Mouse (Mus musculus): ENCODE results near the gene Ern1.

Ern1 gene

GRCm38 (mm10) chr11:106386409-106386808 is 101.2 kb downstream of the Ern1 start:
- no peak for DNase-seq

GRCm38 (mm10) chr11:106383051-106383790 is 104.4 kb downstream of the Ern1 start:
- DNase-seq: no peak

- DNase-seq: no peak
Measured at GRCm38 (mm10) chr11:106382424-106382823, 105.2 kb downstream of the Ern1 start.

GRCm38 (mm10) chr11:106381883-106382282 is 105.8 kb downstream of the Ern1 start:
- no peak for DNase-seq

- no peak for DNase-seq
Measured at GRCm38 (mm10) chr11:106381011-106381410, 106.6 kb downstream of the Ern1 start.

GRCm38 (mm10) chr11:106374979-106375378 is 112.7 kb downstream of the Ern1 start:
- no peak for DNase-seq

GRCm38 (mm10) chr11:106374559-106374958 is 113.1 kb downstream of the Ern1 start:
- no peak for DNase-seq

- no peak for DNase-seq
Measured at GRCm38 (mm10) chr11:106373998-106374397, 113.7 kb downstream of the Ern1 start.

GRCm38 (mm10) chr11:106366316-106366715 is 121.3 kb downstream of the Ern1 start:
- DNase-seq: peak; percentile 75

GRCm38 (mm10) chr11:106365366-106365765 is 122.3 kb downstream of the Ern1 start, which contains the start of gene Prr29:
Gene Prr29 (plus strand): TSS chr11:106365472.
- no peak for DNase-seq

GRCm38 (mm10) chr11:106364712-106365111 is 122.9 kb downstream of the Ern1 start:
- no peak for DNase-seq

GRCm38 (mm10) chr11:106359350-106359749 is 128.3 kb downstream of the Ern1 start:
- DNase-seq: no peak

- peak; percentile 64 for DNase-seq
Measured at GRCm38 (mm10) chr11:106355382-106356128, 132.1 kb downstream of the Ern1 start.

GRCm38 (mm10) chr11:106354181-106354580 is 133.5 kb downstream of the Ern1 start:
- DNase-seq: no peak

- DNase-seq: no peak
Measured at GRCm38 (mm10) chr11:106353188-106353587, 134.5 kb downstream of the Ern1 start, which contains the start of gene Scn4a. Gene Scn4a (minus strand): TSS chr11:106353288.

GRCm38 (mm10) chr11:106351941-106352340 is 135.7 kb downstream of the Ern1 start:
- no peak for DNase-seq

GRCm38 (mm10) chr11:106351253-106351652 is 136.4 kb downstream of the Ern1 start:
- DNase-seq: no peak

- DNase-seq: no peak
Measured at GRCm38 (mm10) chr11:106350853-106351252, 136.8 kb downstream of the Ern1 start.

- no peak for DNase-seq
Measured at GRCm38 (mm10) chr11:106349772-106350171, 137.9 kb downstream of the Ern1 start.

- DNase-seq: no peak
Measured at GRCm38 (mm10) chr11:106344910-106345309, 142.7 kb downstream of the Ern1 start.
